Mouse (Mus musculus): ENCODE results near the gene Rab4a. TPM values are rescaled to one million over a fixed set of nuclear protein-coding genes. Genes with fewer than 3 reads are reported as not detected.

Gene Rab4a
- polyA plus RNA-seq, 1 experiment from 2014 or later = 104 TPM

GRCm38 (mm10) chr8:123761883-123762270, 43.9 kb upstream of the Rab4a start:
- no peak overlapping the region for H3K4me3 ChIP-seq (ENCODE audit: low read depth, low read length)
- H3K27me3 ChIP-seq (replicated peaks; ENCODE audit: control insufficient read depth, insufficient read depth, low read length) = no peaks in the 10 kb centered on the region
- peaks cover 16% of the 10 kb centered on the region for H3K4me1 ChIP-seq (replicated peaks; ENCODE audit: control insufficient read depth, insufficient read depth, low read length)
- H3K9me3 ChIP-seq (ENCODE audit: control insufficient read depth) = no peaks in the 10 kb centered on the region
- no peak for ATAC-seq
- no peak for TF ChIP-seq CTCF (IDR thresholded peaks at IDR 0.05; ENCODE audit: low read depth)
- no peak overlapping the region for H3K27ac ChIP-seq (ENCODE audit: low read depth, low read length)
- H3K36me3 ChIP-seq (ENCODE audit: control insufficient read depth, insufficient read depth) = no peaks in the 10 kb centered on the region
- H3K4me2 ChIP-seq (replicated peaks; ENCODE audit: low read depth) = no peak overlapping the region
- no peak overlapping the region for H3K9ac ChIP-seq (ENCODE audit: low read depth, low read length)
- WGBS = 48% methylated on average over 4 of the region's 4 CpGs

- Histone ChIP-seq H3K4me2 (replicated peaks; ENCODE audit: low read depth) (0 out of 2 replicates have a peak overlapping the region, but pooled peaks have one; percentile 4), H3K36me3 (ENCODE audit: control insufficient read depth, insufficient read depth) (no peaks in the 10 kb centered on the region), H3K4me1 (replicated peaks; ENCODE audit: control insufficient read depth, insufficient read depth, low read length) (peaks cover 16% of the 10 kb centered on the region), H3K4me3 (ENCODE audit: low read depth, low read length) (no peak overlapping the region), H3K9ac (ENCODE audit: low read depth, low read length) (no peak overlapping the region), H3K27me3 (replicated peaks; ENCODE audit: control insufficient read depth, insufficient read depth, low read length) (no peaks in the 10 kb centered on the region), H3K27ac (ENCODE audit: low read depth, low read length) (peak overlapping the region; percentile 15; the same call in 1 of the 2 replicates), H3K9me3 (ENCODE audit: control insufficient read depth) (no peaks in the 10 kb centered on the region)
- peak; percentile 26; the same call in 1 of the 2 replicates for ATAC-seq
- 8% methylated on average over 7 of the region's 7 CpGs for WGBS
- TF ChIP-seq CTCF (IDR thresholded peaks at IDR 0.05; ENCODE audit: low read depth) = no peak
Observed at GRCm38 (mm10) chr8:123763355-123763754, 42.4 kb upstream of the Rab4a start.

GRCm38 (mm10) chr8:123764671-123765070, 41.1 kb upstream of the Rab4a start:
- Histone ChIP-seq H3K27me3 (replicated peaks; ENCODE audit: control insufficient read depth, insufficient read depth, low read length) (no peaks in the 10 kb centered on the region), H3K27ac (ENCODE audit: low read depth, low read length) (no peak overlapping the region), H3K4me3 (ENCODE audit: low read depth, low read length) (no peak overlapping the region), H3K4me2 (replicated peaks; ENCODE audit: low read depth) (no peak overlapping the region), H3K4me1 (replicated peaks; ENCODE audit: control insufficient read depth, insufficient read depth, low read length) (peaks cover 16% of the 10 kb centered on the region), H3K9ac (ENCODE audit: low read depth, low read length) (no peak overlapping the region), H3K9me3 (ENCODE audit: control insufficient read depth) (no peaks in the 10 kb centered on the region), H3K36me3 (ENCODE audit: control insufficient read depth, insufficient read depth) (no peaks in the 10 kb centered on the region)
- ATAC-seq = no peak
- peak; percentile 76 for TF ChIP-seq CTCF (IDR thresholded peaks at IDR 0.05; ENCODE audit: low read depth)
- WGBS = 50% methylated on average over 4 of the region's 4 CpGs

GRCm38 (mm10) chr8:123766516-123766915, 39.3 kb upstream of the Rab4a start:
- WGBS = 86% methylated on average over 4 of the region's 4 CpGs
- Histone ChIP-seq H3K9me3 (ENCODE audit: control insufficient read depth) (no peaks in the 10 kb centered on the region), H3K27ac (ENCODE audit: low read depth, low read length) (no peak overlapping the region), H3K4me2 (replicated peaks; ENCODE audit: low read depth) (no peak overlapping the region), H3K36me3 (ENCODE audit: control insufficient read depth, insufficient read depth) (no peaks in the 10 kb centered on the region), H3K4me1 (replicated peaks; ENCODE audit: control insufficient read depth, insufficient read depth, low read length) (peaks cover 16% of the 10 kb centered on the region), H3K4me3 (ENCODE audit: low read depth, low read length) (no peak overlapping the region), H3K27me3 (replicated peaks; ENCODE audit: control insufficient read depth, insufficient read depth, low read length) (no peaks in the 10 kb centered on the region), H3K9ac (ENCODE audit: low read depth, low read length) (no peak overlapping the region)
- ATAC-seq = no peak
- TF ChIP-seq CTCF (IDR thresholded peaks at IDR 0.05; ENCODE audit: low read depth) = no peak

- no peaks in the 10 kb centered on the region for H3K27me3 ChIP-seq (replicated peaks; ENCODE audit: control insufficient read depth, insufficient read depth, low read length)
- H3K9ac ChIP-seq (ENCODE audit: low read depth, low read length) = no peak overlapping the region
- no peak for TF ChIP-seq CTCF (IDR thresholded peaks at IDR 0.05; ENCODE audit: low read depth)
- ATAC-seq = no peak
- no peaks in the 10 kb centered on the region for H3K9me3 ChIP-seq (ENCODE audit: control insufficient read depth)
- H3K4me2 ChIP-seq (replicated peaks; ENCODE audit: low read depth) = no peak overlapping the region
- no peaks in the 10 kb centered on the region for H3K36me3 ChIP-seq (ENCODE audit: control insufficient read depth, insufficient read depth)
- no peak overlapping the region for H3K27ac ChIP-seq (ENCODE audit: low read depth, low read length)
- peaks cover 12% of the 10 kb centered on the region for H3K4me1 ChIP-seq (replicated peaks; ENCODE audit: control insufficient read depth, insufficient read depth, low read length)
- H3K4me3 ChIP-seq (ENCODE audit: low read depth, low read length) = no peak overlapping the region
- WGBS = 80% methylated on average over 8 of the region's 8 CpGs
Observed at GRCm38 (mm10) chr8:123767874-123768273, 37.9 kb upstream of the Rab4a start.

- Histone ChIP-seq H3K4me1 (replicated peaks; ENCODE audit: control insufficient read depth, insufficient read depth, low read length) (peaks cover 6% of the 10 kb centered on the region; the same call in 1 of the 2 replicates), H3K27me3 (replicated peaks; ENCODE audit: control insufficient read depth, insufficient read depth, low read length) (no peaks in the 10 kb centered on the region), H3K9me3 (ENCODE audit: control insufficient read depth) (no peaks in the 10 kb centered on the region), H3K4me2 (replicated peaks; ENCODE audit: low read depth) (no peak overlapping the region), H3K4me3 (ENCODE audit: low read depth, low read length) (no peak overlapping the region), H3K9ac (ENCODE audit: low read depth, low read length) (no peak overlapping the region), H3K27ac (ENCODE audit: low read depth, low read length) (no peak overlapping the region), H3K36me3 (ENCODE audit: control insufficient read depth, insufficient read depth) (no peaks in the 10 kb centered on the region)
- peak; percentile 93 for TF ChIP-seq CTCF (IDR thresholded peaks at IDR 0.05; ENCODE audit: low read depth)
- WGBS = 67% methylated on average over 16 of the region's 16 CpGs
- ATAC-seq = no peak
Observed at GRCm38 (mm10) chr8:123768492-123769356, 37.1 kb upstream of the Rab4a start.
